Mouse (Mus musculus): ENCODE measurements around the gene Rnf32. TPM values are rescaled to one million over a fixed set of nuclear protein-coding genes. Genes with fewer than 3 reads are reported as not detected.

Rnf32 gene
- 0.21 and 1.5 TPM in 2 replicates for polyA plus RNA-seq (2012; rRNA removed; ENCODE audit: low replicate concordance)

DNA sequence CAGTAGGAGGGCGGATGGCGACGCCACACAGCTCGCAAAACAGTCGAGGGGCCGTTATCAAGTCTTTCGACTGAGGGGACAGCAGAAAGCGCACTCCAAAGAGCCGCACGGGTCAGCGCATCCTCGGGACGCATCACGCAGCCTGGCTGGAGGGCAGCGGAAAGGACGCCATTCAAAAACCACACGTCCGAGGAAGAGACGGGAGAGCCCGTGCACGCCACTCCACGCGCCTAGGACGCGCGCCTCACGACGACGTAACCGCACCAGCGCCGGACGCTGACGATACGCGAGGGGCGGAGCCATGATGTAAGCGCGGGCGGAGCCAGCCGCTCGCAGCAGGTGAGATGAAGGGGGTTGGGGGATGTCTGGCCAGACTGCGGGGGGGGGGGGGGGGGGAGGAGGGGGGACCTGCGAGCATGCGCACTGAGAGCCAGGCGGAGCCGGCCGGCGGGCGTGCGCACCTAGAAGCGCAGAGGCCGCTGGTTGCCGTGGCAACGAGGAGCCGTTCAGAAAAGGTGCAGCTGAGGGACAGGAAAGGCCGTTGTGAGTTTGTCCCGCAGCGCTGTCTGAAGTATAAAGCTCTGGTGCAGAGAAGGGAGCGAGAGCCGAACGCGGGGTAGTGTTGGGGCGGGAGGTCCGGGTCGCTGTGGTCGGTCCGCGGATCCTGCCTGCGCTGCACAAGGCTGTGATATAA is at the start of gene Rnf32:
Rnf32 (plus strand) TSS at position 423 of the 694 bp plus-strand sequence.

Other genes starting within 250 kb of the Rnf32 start
- 6.0 and 7.3 TPM in 2 replicates for gene Lmbr1, start 182.4 kb downstream of the Rnf32 start, polyA plus RNA-seq (2012; rRNA removed; ENCODE audit: low replicate concordance)
- gene Nom1, start 238.7 kb downstream of the Rnf32 start, polyA plus RNA-seq (2012; rRNA removed; ENCODE audit: low replicate concordance), result 8.4 and 12.1 TPM in 2 replicates